Mouse (Mus musculus) testis, adult 2 months (tissue): ENCODE results near the gene Mybpc3.

ENCODE experiments used
- CTCF ChIP-seq: fragments of 200-500 bp; IDR thresholded peaks from 2 replicates; pipeline ENCODE4 v1.5.1; 2012; ENCODE audit warnings: low read depth, mild to moderate bottlenecking, inconsistent platforms, low read length, moderate library complexity; ENCODE audit not compliant: control insufficient read depth, insufficient read depth, insufficient replicate concordance
- POLR2A ChIP-seq: fragments of 200-500 bp; IDR thresholded peaks from 2 replicates; pipeline ENCODE4 v1.6.1; 2012; ENCODE audit warnings: low read depth, mild to moderate bottlenecking, inconsistent platforms, low read length, moderate library complexity; ENCODE audit not compliant: control insufficient read depth

- TF ChIP-seq POLR2A (no peak), CTCF (no peak)
Observed at GRCm38 (mm10) chr2:91183711-91184405, 65.9 kb downstream of the Mybpc3 start, which contains the start of gene Madd.
